Mouse (Mus musculus) forebrain, embryonic 16.5 days (tissue): ENCODE measurements around the gene Ruvbl1. TPM values are rescaled to one million over a fixed set of nuclear protein-coding genes. Genes with fewer than 3 reads are reported as not detected.

Experiments used
- ATAC-seq: fragments of 200-750 bp; cut with Nextera tagmentation; 2 replicates; pipeline ENCODE4 v1.8.0; 2017; ENCODE audit warnings: mild to moderate bottlenecking, moderate library complexity
- H3K27ac ChIP-seq: fragments of 300-500 bp; sonication (generic); 2 replicates; pipeline ENCODE4 v1.5.1; 2014; ENCODE audit warnings: low read length, control low read depth
- H3K27me3 ChIP-seq: fragments of 300-500 bp; sonication (generic); replicated peaks from 2 replicates; pipeline ENCODE4 v1.6.1; 2014; ENCODE audit warnings: low read length; ENCODE audit not compliant: control insufficient read depth, insufficient read depth
- H3K36me3 ChIP-seq: fragments of 300-500 bp; sonication (generic); 2 replicates; pipeline ENCODE4 v1.6.1; 2014; ENCODE audit not compliant: control insufficient read depth, insufficient read depth
- H3K4me1 ChIP-seq: fragments of 300-500 bp; sonication (generic); replicated peaks from 2 replicates; pipeline ENCODE4 v1.6.1; 2014; ENCODE audit warnings: low read length; ENCODE audit not compliant: control insufficient read depth, insufficient read depth
- H3K4me2 ChIP-seq: fragments of 300-500 bp; sonication (generic); 2 replicates; pipeline ENCODE4 v1.6.1; 2014; ENCODE audit warnings: mild to moderate bottlenecking, low read length, control low read depth
- H3K4me3 ChIP-seq: fragments of 300-500 bp; sonication (generic); replicated peaks from 2 replicates; pipeline ENCODE4 v1.5.1; 2014; ENCODE audit warnings: mild to moderate bottlenecking, low read length, control low read depth
- H3K9ac ChIP-seq: fragments of 300-500 bp; sonication (generic); replicated peaks from 2 replicates; pipeline ENCODE4 v1.6.1; 2014; ENCODE audit warnings: low read depth, low read length, control low read depth
- H3K9me3 ChIP-seq: fragments of 300-500 bp; sonication (generic); 2 replicates; pipeline ENCODE4 v1.6.1; 2016; ENCODE audit warnings: low read length; ENCODE audit not compliant: control insufficient read depth
- WGBS: fragments of 180-500 bp; shearing (Covaris S2); extraction: QIAGEN DNeasy Blood & Tissue Kit; methylation state at CpG from one replicate; pipeline ENCODE4 v1.1.7; 2014; 5-methylcytosine and 5-hydroxymethylcytosine counted together
- polyA plus RNA-seq: library from polyadenylated mRNA; unstranded; fragments of >200 nt; fragmentation: Nextera tagmentation; extraction: Ambion mirVana; gene quantifications from 2 replicates; pipeline ENCODE4 v1.2.1, GENCODE M21; 2015

The Ruvbl1 gene
- polyA plus RNA-seq, 1 experiment from 2014 or later, result 133 TPM

DNA sequence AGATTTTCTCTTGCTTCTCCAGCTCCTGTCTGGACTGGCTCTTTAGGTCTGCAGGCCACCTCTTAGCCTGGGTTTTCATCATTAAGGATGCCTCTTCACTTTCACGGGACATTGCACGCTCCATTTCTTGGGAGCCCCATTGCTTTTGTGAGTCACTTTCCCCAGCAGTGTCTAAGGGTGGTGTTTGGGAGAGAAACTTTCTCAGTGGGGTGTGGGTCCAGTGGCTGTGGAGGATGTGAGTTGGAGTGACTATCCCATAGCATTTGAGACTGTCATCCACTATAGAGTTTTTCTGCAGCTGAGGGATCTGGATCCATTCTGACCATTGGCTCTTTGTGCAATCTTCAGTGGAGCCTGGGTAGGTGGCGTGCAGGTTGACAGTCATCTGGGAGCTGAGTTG is 58.2 kb downstream of the Ruvbl1 start:
- Histone ChIP-seq H3K4me1 (peaks cover 6% of the 10 kb centered on the region), H3K9ac (no peak overlapping the region), H3K27me3 (no peaks in the 10 kb centered on the region), H3K36me3 (no peaks in the 10 kb centered on the region), H3K4me2 (no peak overlapping the region), H3K9me3 (no peaks in the 10 kb centered on the region), H3K4me3 (no peak overlapping the region), H3K27ac (no peak overlapping the region)
- no peak for ATAC-seq
- 92% methylated on average over 3 of the region's 3 CpGs for WGBS

DNA sequence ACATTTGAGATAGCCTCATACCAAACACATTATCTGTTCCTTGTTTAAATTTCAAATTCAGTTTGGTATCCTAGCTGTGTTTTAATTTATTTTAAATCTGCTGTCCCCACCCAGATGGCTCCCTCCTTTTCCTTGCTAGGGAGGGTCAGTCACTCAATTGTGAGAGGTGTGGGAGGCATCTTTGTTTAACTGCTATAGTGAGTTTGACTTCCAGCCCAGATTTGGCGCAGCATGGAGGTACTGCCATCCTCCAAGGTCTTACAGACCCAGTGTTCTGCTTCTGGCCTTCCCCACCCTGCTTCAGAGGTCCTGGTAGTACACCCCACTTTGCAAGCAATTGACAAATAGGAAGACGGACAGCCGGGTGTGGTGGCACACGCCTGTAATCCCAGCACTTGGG is 58.8 kb downstream of the Ruvbl1 start:
- Histone ChIP-seq H3K9me3 (no peaks in the 10 kb centered on the region), H3K36me3 (no peaks in the 10 kb centered on the region), H3K27ac (no peak overlapping the region), H3K4me1 (peaks cover 6% of the 10 kb centered on the region), H3K4me2 (no peak overlapping the region), H3K27me3 (no peaks in the 10 kb centered on the region), H3K9ac (no peak overlapping the region), H3K4me3 (no peak overlapping the region)
- 90% methylated on average over 4 of the region's 4 CpGs for WGBS
- no peak for ATAC-seq

DNA sequence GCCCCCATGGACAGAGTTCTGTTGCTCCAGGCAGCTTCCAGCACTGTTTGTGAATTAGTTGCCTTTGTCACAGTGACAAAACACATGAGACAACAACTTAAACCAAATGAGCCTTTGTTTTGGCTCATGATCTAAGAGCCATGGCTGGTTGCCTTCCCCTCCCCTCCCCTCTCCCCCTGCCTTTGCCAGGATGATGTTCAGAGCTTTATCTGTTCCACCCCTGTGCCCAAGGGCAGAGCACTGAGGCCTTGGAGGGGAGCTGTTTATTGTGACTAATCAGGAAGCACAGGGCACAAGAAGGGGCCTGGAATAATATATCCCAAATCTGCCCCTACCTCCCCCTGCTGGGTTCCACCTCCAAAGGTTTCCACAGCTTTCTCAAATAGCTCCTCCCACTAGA is 65.1 kb downstream of the Ruvbl1 start:
- Histone ChIP-seq H3K27me3 (no peaks in the 10 kb centered on the region), H3K9me3 (no peaks in the 10 kb centered on the region)
- ATAC-seq, result no peak

DNA sequence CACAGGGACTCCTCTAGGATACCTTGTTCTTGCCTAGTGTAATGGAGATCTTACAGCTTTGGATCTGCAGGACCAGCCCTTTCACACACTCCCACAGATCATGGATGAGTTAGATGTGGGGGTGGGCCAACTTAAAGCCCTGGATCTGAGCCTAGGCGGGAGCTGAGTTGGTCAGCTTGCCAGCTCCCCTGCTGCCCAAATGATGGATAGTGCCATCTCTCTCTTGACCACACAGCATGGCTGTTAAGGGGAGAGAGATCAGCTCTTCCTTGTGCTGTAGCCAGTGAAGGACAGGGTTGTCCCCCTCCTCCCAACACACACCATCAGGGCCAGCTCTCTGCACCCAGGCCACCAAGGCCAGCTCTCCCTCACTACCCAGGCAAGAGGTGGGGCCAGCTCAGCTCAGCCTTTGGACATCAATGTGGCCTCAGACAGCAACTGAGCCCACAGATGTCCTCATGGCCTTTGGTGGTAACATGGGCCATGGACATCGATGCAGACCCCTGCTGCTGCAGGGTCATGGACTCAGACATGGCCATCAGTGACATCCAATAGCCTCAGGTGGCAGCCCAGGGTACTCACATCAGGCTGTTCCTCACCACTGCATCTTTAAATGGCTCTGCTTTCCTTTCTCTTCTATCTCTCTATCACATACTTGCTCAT is 75.0 kb downstream of the Ruvbl1 start:
- H3K4me1 ChIP-seq, result peaks cover 4% of the 10 kb centered on the region; the same call in 1 of the 2 replicates
- peaks cover 2% of the 10 kb centered on the region; the same call in 1 of the 2 replicates for H3K27me3 ChIP-seq
- no peaks in the 10 kb centered on the region for H3K36me3 ChIP-seq
- H3K9me3 ChIP-seq, result no peaks in the 10 kb centered on the region
- H3K4me2 ChIP-seq, result no peak overlapping the region
- no peak overlapping the region for H3K9ac ChIP-seq
- 65% methylated on average over 2 of the region's 2 CpGs for WGBS
- ATAC-seq, result no peak
- no peak overlapping the region for H3K27ac ChIP-seq
- H3K4me3 ChIP-seq, result no peak overlapping the region

More for the DNA sequence above, 65.1 kb downstream of the Ruvbl1 start:
- Histone ChIP-seq H3K27ac (no peak overlapping the region), H3K36me3 (no peaks in the 10 kb centered on the region), H3K9ac (no peak overlapping the region), H3K4me1 (no peaks in the 10 kb centered on the region), H3K4me3 (no peak overlapping the region), H3K4me2 (no peak overlapping the region)

DNA sequence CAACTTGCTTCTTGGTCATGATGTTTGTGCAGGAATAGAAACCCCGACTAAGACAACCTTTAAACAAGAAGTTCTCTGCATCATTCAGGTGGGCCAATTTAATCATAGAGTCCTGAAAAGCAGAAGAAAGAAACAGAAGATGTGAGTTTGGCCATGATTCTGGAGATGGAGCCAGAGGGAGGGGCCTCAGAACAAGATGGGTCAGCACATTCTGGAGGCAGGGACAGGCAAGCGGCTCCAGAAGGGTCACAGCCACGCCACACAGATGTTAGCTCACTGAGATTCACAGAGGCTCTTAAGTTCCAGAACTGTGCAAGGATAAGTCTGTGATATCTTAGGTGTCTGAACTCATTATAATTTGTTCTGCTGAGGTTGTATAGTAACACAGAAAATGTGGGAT is 79.0 kb downstream of the Ruvbl1 start:
- 82% methylated on average over 3 of the region's 3 CpGs for WGBS
- no peak for ATAC-seq
- no peaks in the 10 kb centered on the region for H3K9me3 ChIP-seq
- H3K27ac ChIP-seq, result no peak overlapping the region
- peaks cover 6% of the 10 kb centered on the region; the same call in 1 of the 2 replicates for H3K4me1 ChIP-seq
- no peak overlapping the region for H3K4me2 ChIP-seq
- H3K4me3 ChIP-seq, result no peak overlapping the region
- peaks cover 9% of the 10 kb centered on the region; the same call in 1 of the 2 replicates for H3K27me3 ChIP-seq
- H3K9ac ChIP-seq, result no peak overlapping the region
- H3K36me3 ChIP-seq, result no peaks in the 10 kb centered on the region

DNA sequence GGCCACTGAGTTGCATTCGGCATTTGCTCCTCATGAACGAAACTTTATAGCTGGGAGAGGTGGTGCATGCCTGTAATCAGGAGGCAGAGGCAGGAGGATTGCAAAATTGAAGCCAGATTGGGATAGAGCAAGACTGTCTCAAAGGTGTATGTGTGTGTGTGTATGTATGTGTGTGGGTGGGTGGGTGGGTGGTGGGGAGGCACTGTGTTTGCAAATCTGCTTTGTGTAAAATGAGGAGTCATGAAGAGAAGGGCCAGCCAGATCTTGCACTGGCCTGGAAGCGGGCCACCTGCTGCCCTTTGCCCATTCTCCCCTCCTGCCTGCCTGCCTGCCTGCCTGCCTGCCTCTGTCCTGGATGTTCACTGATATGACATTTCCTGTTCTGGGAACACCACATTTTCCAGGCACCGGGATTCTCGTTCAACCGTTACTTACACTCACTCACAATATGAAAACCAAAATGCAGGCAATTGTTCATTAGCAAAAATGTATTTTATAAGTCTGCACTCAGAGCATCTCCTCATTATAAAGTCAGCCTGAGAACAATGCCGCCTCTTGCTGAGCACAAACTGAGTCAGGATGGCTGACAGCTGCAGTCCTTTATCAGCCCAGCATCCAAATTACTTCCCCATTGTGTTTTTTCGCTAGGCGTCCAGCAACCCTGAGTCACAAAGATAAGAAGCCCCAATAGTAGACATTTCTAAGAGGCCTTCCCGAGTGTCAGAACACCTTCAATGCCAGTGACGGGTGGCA is 79.6 kb downstream of the Ruvbl1 start:
- Histone ChIP-seq H3K9me3 (no peaks in the 10 kb centered on the region), H3K4me3 (no peak overlapping the region), H3K27me3 (peaks cover 9% of the 10 kb centered on the region; the same call in 1 of the 2 replicates), H3K27ac (no peak overlapping the region; the same call in 1 of the 2 replicates), H3K4me1 (peaks cover 6% of the 10 kb centered on the region; the same call in 1 of the 2 replicates), H3K36me3 (no peaks in the 10 kb centered on the region), H3K9ac (peak overlapping the region; percentile 11; the same call in 1 of the 2 replicates), H3K4me2 (no peak overlapping the region)
- no peak for ATAC-seq
- 23% methylated on average over 11 of the region's 11 CpGs for WGBS

DNA sequence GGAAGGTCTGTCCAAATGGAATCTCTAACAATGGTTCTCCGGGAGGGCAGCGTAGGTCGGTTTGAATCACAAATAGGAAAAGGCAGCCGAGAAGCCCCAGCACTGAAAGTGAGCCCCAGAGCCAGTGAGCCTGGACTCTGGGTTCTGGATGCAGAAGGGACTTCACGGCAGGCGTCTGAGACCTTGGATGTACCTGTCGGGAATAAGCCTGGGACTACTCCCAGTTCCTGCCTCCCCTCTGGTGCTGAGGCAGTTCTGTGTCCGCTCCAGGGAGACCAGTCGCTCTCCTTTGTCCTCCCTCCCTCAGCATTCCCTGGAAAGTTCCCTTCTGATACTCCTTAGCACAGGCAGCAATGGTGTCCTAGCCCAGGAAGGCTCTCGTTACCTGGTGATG is 80.2 kb downstream of the Ruvbl1 start:
- no peaks in the 10 kb centered on the region for H3K36me3 ChIP-seq
- H3K4me2 ChIP-seq, result no peak overlapping the region
- peak overlapping the region; percentile 11; the same call in 1 of the 2 replicates for H3K9ac ChIP-seq
- peaks cover 6% of the 10 kb centered on the region; the same call in 1 of the 2 replicates for H3K4me1 ChIP-seq
- ATAC-seq, result no peak
- peaks cover 9% of the 10 kb centered on the region; the same call in 1 of the 2 replicates for H3K27me3 ChIP-seq
- H3K27ac ChIP-seq, result no peak overlapping the region
- no peaks in the 10 kb centered on the region for H3K9me3 ChIP-seq
- no peak overlapping the region for H3K4me3 ChIP-seq
- WGBS, result 12% methylated on average over 10 of the region's 10 CpGs

Other genes with a start within 250 kb of the Ruvbl1 start
- not detected in 2 replicates for gene Dnajb8, start 243.1 kb upstream of the Ruvbl1 start, polyA plus RNA-seq
- 29.4 and 30.8 TPM in 2 replicates for gene Eefsec, start 18.9 kb upstream of the Ruvbl1 start, polyA plus RNA-seq
- gene Sec61a1, start 53.5 kb downstream of the Ruvbl1 start, polyA plus RNA-seq, result 170 and 178 TPM in 2 replicates
- 0.37 and 0.52 TPM in 2 replicates for gene Kbtbd12, start 172.5 kb downstream of the Ruvbl1 start, polyA plus RNA-seq